Mouse (Mus musculus) hindlimb bud, embryonic 11.5 days (tissue): ENCODE measurements around the gene Arfgap3.

Source experiments
- DNase-seq: peaks from one replicate; pipeline ENCODE4 v3.0.0-alpha.2; 2012; ENCODE audit warnings: low read depth, low spot score; ENCODE audit errors: extremely low spot score

Gene Arfgap3

GRCm38 (mm10) chr15:83254372-83255070 is 95.5 kb downstream of the Arfgap3 start:
- DNase-seq = no peak

- no peak for DNase-seq
These were observed 98.0 kb downstream of the Arfgap3 start for GRCm38 (mm10) chr15:83252060-83252459.

GRCm38 (mm10) chr15:83251176-83252004 is 98.7 kb downstream of the Arfgap3 start, which contains the start of gene A4galt:
Gene A4galt, minus strand, starts transcription at chr15:83251774.
- DNase-seq = no peak

DNA sequence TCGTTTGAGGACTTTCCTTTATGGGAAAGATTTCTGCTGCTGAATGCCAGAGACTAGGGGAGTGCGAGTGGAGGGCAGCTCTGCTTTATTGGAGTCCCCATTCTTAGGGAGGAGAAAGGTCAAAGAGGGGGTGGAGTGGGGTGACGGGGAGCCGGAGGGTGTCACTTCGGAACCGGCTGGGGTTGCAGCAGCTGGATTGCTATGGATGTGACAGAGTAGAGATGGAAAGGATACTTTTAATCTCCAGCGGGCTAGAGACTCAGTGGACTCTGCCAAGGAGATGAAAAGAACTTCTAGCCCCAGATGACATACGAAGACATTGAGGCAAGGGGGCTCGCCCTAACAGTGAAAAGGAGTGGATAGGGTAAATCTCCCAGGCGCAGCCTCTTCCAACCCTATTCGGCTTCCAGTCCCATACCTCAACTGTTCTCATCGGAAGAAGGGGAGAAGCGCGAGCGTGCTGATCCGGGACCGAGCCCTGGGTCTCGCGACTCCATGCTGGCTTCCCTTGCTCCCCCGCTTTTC is 99.3 kb downstream of the Arfgap3 start:
- no peak for DNase-seq
